Mouse (Mus musculus): Measurements from ENCODE around the gene Slc22a18.

- TF ChIP-seq CTCF (IDR thresholded peaks at IDR 0.05 in 2 of 3, conservative IDR thresholded peaks at IDR 0.05 in 1 of 3; ENCODE audit: control insufficient read depth in 1 of 3, insufficient read depth in 1 of 3, low read depth in 2 of 3, low read length in 3 of 3, poor library complexity in 1 of 3, severe bottlenecking in 1 of 3) (peak; percentile 81 to 95 (median 95)), RCOR1 (IDR thresholded peaks at IDR 0.05; ENCODE audit: low read depth, low read length) (no peak), POLR2A (IDR thresholded peaks at IDR 0.05; ENCODE audit: control insufficient read depth in 1 of 2, insufficient read depth in 1 of 2, low read depth in 1 of 2, low read length in 2 of 2, poor library complexity in 1 of 2) (peak in 1 of 2 experiments; percentile 40; a peak in 1 of 4 replicates), ZMIZ1 (IDR thresholded peaks at IDR 0.05; ENCODE audit: low read depth, low read length) (no peak), GATA1 (IDR thresholded peaks at IDR 0.05; ENCODE audit: low read depth, low read length) (0 out of 2 replicates have a peak, but pooled peaks have one; percentile 4), TCF12 (IDR thresholded peaks at IDR 0.05; ENCODE audit: low read depth, low read length) (no peak)
These were observed 7.3 kb upstream of the Slc22a18 start for GRCm38 (mm10) chr7:143466099-143466677.
